Mouse (Mus musculus): ENCODE measurements around the gene Sipa1.

The Sipa1 gene

DNA sequence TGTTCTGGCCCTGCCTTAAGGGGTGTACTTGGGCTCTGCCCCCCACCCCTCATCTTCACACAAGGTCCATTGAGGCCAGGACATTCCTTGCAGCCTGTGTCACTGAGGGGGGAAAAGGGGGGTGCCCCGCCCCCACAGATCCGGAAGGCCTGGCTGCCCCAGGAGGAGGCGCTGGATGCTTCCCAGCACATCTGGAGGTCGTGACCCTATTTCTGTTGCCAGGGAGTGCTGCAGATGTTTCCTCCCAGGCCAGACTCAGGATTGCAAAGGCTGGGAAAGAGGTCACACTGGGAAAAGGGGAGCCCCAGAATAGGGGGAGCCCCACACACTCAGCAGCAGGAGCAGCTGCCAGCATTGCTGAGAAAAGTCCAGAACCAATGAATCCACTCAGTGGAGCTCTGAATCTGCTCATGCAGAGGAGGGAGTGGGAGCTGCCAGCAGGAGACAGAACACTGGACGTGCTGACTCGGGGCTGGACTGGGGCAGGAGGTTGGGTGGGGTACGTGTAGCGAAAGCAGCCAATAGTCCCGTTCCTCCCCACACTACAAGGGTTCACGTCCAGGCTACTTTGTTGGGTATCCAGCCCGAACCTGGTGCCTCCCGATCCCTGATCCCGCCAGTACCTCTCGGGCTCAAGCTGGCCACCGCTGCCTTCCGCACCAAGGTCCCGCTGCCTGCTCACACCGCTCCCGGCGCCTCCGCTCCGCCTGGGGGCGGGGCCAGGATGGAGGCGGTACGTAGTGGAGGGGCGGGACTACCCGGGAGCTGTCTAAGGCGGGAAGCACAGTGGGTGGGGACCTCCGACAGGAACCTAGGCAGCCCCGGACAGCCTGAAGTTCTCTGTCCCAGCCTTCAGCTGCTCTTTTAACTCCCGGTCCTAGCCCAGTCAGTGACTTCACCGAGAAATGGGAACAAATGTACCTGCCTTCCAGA lies at the start of gene Sipa1:
Gene Sipa1 (minus strand): TSS at position 727 of the 933 bp plus-strand sequence.
- DNase-seq (ENCODE audit: extremely low read depth, low read depth, low spot score) = no peak

DNA sequence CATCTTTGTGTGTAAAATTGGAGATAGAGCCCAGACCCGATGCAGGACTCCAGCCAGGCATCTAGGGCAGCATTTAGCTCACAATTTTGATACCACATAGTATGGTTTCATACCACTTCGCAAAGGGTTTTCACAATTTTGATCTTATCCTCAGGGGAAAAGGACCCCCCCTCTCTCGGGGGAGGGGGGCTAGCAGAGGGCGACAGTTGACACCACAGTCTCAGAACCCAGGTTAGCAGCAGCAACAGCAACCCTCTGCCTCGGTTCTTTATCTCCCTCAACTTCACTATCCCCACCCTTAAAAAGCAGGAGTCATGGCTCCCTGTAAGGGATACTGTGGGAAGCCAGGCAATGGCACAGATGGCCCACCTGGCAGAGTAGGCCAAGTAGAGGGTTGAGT lies 49.7 kb upstream of the Sipa1 start:
- no peak for DNase-seq (ENCODE audit: extremely low read depth, low read depth, low spot score)

DNA sequence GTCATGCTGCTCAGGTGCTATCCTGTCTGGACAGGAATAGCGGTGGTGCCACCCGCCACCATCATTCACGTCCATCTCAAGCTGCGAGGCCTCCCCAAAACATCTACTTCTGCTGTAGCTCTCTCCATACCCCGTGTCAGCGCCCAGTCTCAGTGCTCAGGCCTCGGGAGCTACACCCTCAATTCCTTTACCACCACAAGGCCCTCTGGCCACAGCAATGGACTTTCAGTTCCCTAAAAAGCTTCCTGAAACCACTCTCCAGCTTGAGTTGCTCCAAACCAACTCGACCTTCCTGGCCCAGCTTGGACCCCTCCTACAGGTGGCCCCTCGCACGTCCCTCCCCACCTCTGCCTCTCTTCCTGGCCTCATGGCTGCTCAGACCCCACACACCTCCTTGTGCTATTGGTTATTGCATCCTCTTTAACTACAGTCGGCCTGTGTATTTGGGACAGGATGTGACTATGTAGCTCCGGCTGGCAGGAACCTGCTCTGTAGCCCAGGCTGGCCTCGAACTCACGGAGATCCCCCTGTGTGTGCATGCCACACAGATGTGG lies 48.5 kb upstream of the Sipa1 start:
- DNase-seq (ENCODE audit: extremely low read depth, low read depth, low spot score) = no peak

DNA sequence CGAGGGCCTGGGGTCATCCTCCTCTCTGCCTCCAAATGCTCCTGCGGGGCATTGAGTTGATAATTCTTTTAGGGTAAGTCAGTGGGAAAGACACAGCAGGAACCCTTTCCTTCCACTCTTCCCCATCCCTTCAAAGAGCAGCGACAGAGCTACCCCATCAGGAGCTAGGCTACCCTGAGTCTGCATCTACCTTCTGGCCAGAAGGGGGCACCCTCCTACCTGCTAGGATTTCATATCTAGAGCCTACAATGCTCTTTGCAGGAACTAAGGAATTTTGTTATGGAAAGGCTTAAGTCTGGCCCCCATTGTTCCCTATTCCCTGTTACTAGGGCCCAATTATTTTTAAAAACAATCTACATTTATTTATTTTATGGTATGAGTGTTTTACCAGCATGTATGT lies 47.7 kb upstream of the Sipa1 start:
- no peak for DNase-seq (ENCODE audit: extremely low read depth, low read depth, low spot score)

DNA sequence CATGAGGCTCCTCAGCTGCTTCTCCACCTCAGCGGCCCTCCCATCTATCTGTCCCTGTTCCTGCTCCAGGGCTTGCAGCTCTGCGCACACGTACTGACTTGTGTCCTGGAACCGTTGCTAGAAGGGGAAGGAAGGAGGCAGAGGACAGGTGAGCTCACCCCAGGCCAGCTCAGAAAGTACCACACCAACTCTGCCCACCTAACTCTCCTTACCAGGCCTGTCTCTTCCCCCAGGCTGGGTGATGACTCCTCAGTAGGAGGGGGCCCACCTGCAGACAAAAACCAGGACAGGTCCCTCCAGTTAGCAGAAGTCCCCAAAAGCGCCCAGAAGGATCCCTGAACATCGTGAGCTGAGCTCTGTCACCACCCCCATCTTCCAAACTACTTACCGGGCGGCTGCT lies 47.1 kb upstream of the Sipa1 start:
- no peak for DNase-seq (ENCODE audit: extremely low read depth, low read depth, low spot score)

DNA sequence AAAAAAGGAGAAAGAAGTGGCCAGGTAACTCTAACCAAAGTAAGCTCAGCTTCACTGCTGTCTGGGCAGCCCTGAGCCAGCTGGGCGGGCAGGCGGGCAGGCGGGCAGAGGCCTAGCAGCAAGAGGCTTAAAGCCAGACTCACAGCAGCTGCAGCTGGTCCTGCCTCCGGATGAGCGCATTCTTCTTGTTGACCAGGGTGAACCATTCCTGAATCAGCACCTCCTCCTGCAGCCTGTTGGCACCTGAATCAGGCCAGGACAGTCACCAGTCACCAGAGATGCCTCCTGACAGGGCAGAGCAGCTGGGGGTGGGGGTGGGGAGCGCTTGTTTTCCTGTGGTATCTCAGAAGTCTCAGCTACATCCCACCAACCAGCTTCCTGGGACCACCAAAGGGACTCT lies 46.6 kb upstream of the Sipa1 start:
- no peak for DNase-seq (ENCODE audit: extremely low read depth, low read depth, low spot score)

DNA sequence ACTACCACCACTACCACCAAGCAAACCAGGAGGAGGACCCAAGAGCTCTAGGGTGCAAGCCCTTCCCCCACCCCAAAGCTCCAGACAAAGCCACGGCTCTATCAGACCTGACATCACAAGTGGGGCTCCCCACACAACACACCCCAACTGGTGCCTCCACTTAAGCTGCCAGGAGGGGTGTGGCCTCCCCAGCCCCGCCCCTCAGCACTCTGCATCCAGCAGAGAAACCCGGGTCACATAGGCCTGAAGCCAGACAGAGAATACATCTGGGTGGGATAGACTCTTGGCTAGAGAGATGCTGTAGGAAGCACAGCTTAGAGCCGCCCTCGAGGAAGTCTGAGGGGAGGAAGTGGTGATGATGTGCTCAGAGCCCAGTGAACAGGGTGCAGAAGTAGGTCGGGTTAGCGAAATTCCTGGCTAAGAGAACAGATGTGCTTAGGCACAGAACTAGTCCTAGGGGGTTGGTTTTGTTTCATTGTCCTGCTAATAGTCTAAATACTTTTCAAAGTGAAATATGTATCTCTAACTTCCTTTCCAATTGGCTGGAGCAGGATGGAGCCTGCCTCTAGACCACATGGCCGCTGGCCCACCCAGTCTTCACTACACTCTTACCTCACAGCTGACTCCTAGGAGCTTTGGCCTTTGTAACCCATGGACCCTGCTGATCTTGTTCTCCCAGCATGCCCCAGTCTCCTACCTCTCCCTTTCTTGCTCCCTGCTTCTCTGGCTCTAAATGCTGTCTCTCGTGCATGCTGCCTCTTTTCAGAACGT lies 41.5 kb upstream of the Sipa1 start:
- no peak for DNase-seq (ENCODE audit: extremely low read depth, low read depth, low spot score)

DNA sequence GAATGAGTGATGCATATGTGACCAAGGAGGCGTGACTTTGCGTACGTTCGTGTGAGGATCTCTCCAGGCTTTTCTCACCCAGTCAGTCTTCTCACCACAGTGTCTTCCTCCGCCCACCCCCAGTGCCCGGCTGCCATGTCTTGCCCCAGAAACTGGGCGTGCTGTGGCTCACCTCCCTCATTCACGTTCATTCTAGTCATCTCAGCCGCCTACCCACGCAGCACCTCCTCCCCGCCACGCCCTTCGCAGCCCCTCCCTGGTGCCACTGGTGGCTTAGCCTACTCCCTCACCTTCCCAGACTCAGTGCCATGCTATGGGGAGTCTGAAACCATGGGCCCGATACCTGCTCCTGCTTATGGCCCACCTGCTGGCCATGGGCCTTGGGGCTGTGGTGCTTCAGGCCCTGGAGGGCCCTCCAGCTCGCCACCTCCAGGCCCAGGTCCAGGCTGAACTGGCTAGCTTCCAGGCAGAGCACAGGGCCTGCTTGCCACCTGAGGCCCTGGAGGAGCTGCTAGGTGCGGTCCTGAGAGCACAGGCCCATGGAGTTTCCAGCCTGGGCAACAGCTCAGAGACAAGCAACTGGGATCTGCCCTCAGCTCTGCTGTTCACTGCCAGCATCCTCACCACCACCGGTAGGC lies 40.8 kb upstream of the Sipa1 start, which contains the start of gene Kcnk7:
Gene Kcnk7 (plus strand): TSS at position 205 of the 638 bp plus-strand sequence.
- no peak for DNase-seq (ENCODE audit: extremely low read depth, low read depth, low spot score)

DNA sequence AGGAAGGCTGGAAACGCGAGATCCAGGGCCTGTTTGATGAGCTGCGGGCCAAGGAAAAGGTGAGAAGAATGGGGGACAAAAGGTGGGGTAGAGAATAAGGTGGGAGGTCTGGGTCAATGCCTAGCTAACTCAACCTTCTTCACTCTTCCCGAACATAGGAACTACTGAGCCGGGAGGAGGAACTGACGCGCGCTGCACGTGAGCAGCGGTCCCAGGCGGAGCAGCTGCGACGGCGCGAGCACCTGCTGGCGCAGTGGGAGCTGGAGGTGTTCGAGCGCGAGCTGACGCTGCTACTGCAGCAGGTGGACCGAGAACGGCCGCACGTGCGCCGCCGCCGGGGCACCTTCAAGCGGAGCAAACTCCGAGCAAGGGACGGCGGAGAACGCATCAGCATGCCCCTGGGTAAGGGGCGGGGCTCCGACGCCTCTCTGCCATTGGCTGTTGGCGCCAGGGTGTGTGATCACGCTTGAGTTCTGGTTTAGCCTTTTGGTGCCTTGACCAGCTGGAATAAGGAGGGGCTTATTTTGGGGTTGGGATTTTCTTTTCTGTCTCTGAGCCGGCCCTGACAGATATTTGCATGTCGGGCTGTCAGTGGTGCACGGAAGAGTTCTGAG lies 32.4 kb upstream of the Sipa1 start:
- no peak for DNase-seq (ENCODE audit: extremely low read depth, low read depth, low spot score)

DNA sequence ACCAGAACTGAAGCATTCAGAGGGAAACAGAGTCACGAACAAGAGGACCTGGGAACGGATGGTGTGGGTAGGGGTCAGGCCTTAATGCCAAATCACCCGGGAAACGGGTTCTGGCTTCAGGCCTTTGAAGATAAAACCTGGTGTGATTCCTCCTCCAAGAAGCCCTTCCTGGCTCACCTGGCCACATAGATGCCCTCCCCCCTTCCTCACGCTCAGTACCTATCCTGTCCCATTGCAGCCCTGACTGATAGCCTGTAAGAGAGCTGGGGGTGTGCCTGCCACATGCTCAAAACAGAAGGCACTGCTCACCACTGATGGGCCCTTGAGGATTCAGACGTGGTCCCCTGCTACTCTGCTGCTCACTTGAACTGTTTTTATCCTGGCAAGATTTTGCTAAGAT lies 30.3 kb upstream of the Sipa1 start:
- no peak for DNase-seq (ENCODE audit: extremely low read depth, low read depth, low spot score)

DNA sequence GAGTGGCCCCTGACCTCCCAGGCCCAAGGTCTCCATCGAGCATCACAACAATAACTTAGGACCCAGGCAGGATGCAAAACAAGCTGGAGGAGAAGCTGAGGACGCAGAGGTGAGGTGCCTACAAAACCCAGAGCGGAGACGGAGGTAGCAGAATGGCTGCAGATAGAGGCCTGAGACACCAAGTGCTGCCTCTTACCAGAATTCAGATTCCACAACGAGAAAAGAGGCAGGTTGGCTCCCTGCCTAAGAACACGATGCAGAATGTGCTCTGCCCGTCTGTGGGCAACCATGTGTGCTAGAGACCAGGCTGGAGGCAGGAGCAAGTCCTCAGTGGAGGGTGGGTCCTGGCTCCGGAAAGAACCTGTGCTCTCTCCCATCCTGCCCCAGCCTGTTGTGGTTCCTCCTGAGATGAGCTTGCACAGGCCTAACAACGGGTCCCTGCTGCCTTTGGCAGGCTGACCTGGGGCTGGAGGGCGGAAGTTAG lies 29.4 kb upstream of the Sipa1 start:
- no peak for DNase-seq (ENCODE audit: extremely low read depth, low read depth, low spot score)

DNA sequence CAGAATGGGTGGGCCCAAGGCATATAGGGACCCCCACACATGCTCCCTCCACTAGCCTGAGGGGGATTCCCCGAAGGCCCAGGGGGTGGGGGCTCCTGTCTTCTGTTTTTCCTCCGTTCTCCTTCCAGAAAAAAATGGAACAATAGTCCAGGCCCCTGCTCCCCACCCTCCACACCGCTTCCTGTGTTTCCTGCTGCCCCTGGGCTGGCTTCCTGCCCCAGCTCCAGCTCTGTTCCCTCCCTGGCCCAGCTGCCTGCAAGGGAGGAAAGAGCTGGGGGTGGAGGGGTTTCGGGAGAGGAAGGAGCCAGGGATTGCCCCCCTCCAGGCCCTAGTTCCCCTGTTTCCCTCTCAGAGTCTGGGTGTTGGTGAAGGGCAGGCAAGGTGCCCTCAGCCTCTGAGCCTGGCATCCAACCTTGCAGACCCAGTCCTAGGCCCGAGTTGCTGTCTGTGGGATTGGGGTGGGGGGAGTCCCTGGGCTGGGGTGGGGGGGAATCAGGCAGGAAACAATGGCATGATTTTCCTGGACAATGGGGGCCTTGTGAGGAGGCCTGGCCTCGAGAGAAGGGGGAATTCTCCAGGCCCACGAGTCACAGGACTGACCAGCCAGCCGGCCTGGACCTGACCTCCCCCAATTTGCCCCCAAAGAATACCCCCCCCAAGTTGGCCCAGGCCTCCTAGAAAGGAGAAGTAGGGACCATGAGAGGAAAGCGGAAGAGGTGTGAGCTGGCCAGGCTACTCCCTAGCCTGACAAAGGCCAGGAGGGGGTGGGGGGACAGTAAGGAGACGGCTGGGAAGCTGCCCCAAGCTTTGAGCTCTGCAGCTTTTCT lies 28.8 kb upstream of the Sipa1 start:
- DNase-seq (ENCODE audit: extremely low read depth, low read depth, low spot score) = no peak

DNA sequence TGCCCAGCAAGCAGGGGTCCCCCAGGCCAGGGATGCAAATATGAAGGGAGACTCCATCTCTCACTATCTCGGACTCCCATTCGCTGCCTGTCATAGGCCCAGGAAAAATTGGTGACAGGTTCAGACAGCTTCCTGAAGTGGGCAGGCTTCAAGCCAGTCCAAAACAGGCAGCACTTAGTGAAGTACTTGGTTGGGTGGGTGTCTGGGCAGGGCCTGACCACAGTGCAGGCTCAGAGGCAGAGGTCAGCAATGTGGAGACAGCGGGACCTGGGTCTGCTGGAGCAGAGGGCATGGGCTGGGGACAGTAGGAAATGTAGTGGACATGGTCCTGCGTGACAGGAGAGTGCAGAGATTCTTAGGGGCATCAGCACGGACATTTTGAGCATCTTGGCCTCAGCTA lies 28.1 kb upstream of the Sipa1 start:
- DNase-seq (ENCODE audit: extremely low read depth, low read depth, low spot score) = no peak

DNA sequence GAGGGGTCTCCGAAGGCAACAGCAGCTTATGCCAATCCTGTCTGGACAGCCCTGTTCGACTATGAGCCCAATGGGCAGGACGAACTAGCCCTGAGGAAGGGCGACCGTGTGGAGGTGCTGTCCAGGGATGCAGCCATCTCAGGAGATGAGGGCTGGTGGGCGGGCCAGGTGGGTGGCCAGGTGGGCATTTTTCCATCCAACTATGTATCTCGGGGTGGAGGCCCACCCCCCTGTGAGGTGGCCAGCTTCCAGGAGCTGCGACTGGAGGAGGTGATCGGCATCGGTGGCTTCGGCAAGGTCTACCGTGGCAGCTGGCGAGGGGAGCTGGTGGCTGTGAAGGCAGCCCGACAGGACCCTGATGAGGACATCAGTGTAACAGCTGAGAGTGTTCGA lies 26.8 kb upstream of the Sipa1 start:
- no peak for DNase-seq (ENCODE audit: extremely low read depth, low read depth, low spot score)

DNA sequence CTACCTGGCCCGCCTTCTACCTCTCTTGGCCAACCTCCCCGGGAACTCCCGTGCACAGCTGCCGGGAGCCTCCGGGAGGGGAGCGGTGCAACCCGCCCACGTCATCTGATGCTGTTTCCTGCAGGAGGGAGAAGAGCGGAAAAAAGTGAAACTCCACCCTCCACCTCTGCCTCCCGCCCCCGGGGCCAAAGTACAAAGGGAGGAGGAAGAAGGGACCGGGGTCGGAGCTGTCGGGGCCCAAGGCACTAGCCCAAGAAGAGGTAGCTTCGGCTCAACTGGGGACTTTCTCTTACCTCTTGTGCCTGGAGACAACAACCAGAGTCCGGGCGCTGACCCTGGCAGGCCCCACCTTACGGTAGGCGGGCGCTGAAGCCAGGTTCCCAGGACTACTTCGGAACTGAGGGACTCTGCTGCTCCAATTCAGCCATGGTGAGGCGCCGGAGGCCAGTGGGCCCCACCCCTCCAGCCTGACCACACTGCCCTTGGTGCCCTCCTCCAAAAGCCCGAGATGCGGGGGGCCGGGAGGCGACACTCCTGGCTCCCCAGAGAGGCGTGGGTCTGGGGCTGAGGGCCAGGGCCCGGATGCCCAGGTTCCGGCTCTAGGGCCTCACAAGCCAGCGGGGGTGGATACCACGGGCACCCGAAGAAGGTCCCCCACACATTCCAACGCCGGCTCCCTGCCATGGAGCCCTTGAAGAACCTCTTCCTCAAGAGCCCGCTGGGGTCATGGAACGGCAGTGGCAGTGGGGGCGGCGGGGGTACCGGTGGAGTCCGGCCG lies 26.2 kb upstream of the Sipa1 start:
- DNase-seq (ENCODE audit: extremely low read depth, low read depth, low spot score) = peak; percentile 54

DNA sequence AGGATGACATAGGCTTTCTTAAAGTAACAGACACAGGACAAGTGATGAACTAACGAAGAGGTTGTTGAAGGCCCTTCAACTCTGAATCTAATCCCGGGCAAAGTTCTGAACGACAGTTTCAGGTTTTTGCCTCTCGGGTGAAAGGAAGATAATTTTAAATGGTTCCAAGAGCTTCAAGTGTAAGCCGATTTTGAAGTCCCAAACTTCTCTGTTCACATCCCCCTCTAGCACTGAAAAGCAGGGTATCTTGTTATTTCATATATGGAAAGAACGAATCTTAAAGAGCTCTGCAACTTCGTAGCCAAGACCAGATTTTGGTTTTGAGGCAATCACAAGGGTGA lies 25.6 kb upstream of the Sipa1 start:
- DNase-seq (ENCODE audit: extremely low read depth, low read depth, low spot score) = no peak

DNA sequence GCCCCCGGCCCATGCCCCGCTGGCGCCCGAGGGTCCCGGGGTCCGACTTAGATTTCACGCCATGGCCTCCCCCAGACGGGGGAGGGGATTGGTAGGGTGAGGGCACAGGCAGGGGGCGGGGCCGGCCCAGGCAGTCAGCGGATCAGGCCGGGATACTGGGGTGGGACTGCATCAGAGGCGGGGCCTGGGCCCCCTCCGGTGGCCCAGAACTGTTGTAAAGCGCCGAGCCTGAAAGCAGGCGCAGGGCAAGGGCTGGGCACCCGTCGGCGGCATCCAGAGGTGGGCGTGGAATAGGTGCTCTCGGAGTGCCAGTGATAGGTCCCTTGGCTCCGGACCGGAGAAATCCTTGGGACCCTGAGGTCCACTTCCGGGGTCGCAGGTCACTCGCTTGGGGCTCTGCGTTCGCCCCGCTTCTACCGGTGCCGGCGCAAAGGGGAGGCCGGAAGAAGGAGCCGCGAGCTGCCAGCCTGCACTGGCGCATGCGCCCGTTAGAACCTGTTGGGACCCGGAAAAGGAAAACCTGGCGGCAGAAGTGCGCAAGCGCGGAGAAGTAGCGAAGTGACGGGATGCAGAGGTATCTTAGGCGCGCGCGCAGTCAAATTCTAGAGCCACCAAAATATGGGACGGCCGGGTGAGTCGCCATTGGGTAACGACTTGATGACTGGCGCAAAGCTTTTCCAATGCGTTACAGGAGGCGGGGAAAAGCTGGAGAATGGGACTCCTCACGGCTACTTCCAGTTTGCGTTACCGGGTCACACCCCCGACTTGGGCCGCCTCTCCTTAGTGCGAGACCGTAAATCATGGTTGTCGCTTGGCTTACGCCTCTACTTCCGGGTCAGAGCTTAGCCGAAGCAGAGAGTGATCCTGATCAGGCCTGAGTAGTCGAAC lies 24.9 kb upstream of the Sipa1 start, which contains the start of the genes Map3k11 and Pcnx3:
Gene Map3k11 (plus strand): TSS at position 543 of the 888 bp plus-strand sequence.
Gene Pcnx3 (minus strand): TSS at position 709 of the 888 bp plus-strand sequence.
- peak; percentile 99 for DNase-seq (ENCODE audit: extremely low read depth, low read depth, low spot score)

DNA sequence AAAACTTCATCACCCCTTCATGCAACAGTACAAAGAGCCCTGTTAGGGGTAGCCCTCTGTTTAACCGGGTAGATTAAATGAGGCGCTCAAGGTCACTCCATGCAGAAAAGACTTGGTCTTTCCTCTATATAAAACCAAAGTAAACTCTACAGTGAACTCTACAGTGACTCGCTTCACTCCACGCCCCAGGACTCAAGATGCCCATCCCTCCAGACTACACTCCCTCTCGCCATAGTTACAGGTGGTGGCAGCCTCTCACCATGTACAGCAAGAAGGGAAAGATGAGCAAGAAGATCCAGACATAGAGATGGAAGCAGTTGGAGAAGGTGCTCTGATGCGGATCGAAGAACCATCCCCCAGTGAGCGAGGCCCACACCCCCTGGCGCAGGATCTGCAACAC lies 24.2 kb upstream of the Sipa1 start:
- no peak for DNase-seq (ENCODE audit: extremely low read depth, low read depth, low spot score)

All from fat pad, adult 2 months (tissue).